Mouse (Mus musculus): ENCODE measurements around the gene Ankle2.

The Ankle2 gene

GRCm38 (mm10) chr5:110230780-110231461, at the start of gene Ankle2:
TSS of gene Ankle2 (plus strand) at chr5:110231004.
- DNase-seq (ENCODE audit: low spot score in 2 of 2) = peak; percentile 83 to 86

- no peak for DNase-seq (ENCODE audit: low spot score in 2 of 2)
Measured at GRCm38 (mm10) chr5:110181716-110182115, 49.1 kb upstream of the Ankle2 start.

GRCm38 (mm10) chr5:110203164-110203895, 27.5 kb upstream of the Ankle2 start:
- DNase-seq (ENCODE audit: low spot score in 2 of 2) = no peak

GRCm38 (mm10) chr5:110204777-110205176, 26.0 kb upstream of the Ankle2 start:
- DNase-seq (ENCODE audit: low spot score in 2 of 2) = no peak

- DNase-seq (ENCODE audit: low spot score in 2 of 2) = no peak
Measured at GRCm38 (mm10) chr5:110211312-110211711, 19.5 kb upstream of the Ankle2 start.

GRCm38 (mm10) chr5:110216780-110217179, 14.0 kb upstream of the Ankle2 start:
- no peak for DNase-seq (ENCODE audit: low spot score in 2 of 2)

GRCm38 (mm10) chr5:110220331-110220730, 10.5 kb upstream of the Ankle2 start:
- no peak for DNase-seq (ENCODE audit: low spot score in 2 of 2)

GRCm38 (mm10) chr5:110222757-110223156, 8.0 kb upstream of the Ankle2 start:
- no peak for DNase-seq (ENCODE audit: low spot score in 2 of 2)

GRCm38 (mm10) chr5:110225056-110225455, 5.7 kb upstream of the Ankle2 start:
- DNase-seq (ENCODE audit: low spot score in 2 of 2) = no peak

- no peak for DNase-seq (ENCODE audit: low spot score in 2 of 2)
Measured at GRCm38 (mm10) chr5:110227336-110227883, 3.4 kb upstream of the Ankle2 start.

GRCm38 (mm10) chr5:110230401-110230779, 414 bp upstream of the Ankle2 start:
- DNase-seq (ENCODE audit: low spot score in 2 of 2) = no peak

- no peak for DNase-seq (ENCODE audit: low spot score in 2 of 2)
Measured at GRCm38 (mm10) chr5:110231638-110232037, 834 bp downstream of the Ankle2 start.

GRCm38 (mm10) chr5:110232346-110232745, 1.5 kb downstream of the Ankle2 start:
- DNase-seq (ENCODE audit: low spot score in 2 of 2) = no peak

GRCm38 (mm10) chr5:110244091-110244490, 13.3 kb downstream of the Ankle2 start:
- DNase-seq (ENCODE audit: low spot score in 2 of 2) = no peak

- no peak for DNase-seq (ENCODE audit: low spot score in 2 of 2)
Measured at GRCm38 (mm10) chr5:110266941-110267340, 36.1 kb downstream of the Ankle2 start.

GRCm38 (mm10) chr5:110269141-110270101, 38.6 kb downstream of the Ankle2 start, which contains the start of gene Pgam5:
TSS of gene Pgam5 (minus strand) at chr5:110269913.
- DNase-seq (ENCODE audit: low spot score in 2 of 2) = peak; percentile 75 to 81

- DNase-seq (ENCODE audit: low spot score in 2 of 2) = no peak
Measured at GRCm38 (mm10) chr5:110270242-110270641, 39.4 kb downstream of the Ankle2 start.

- no peak for DNase-seq (ENCODE audit: low spot score in 2 of 2)
Measured at GRCm38 (mm10) chr5:110274147-110274546, 43.3 kb downstream of the Ankle2 start.

GRCm38 (mm10) chr5:110274846-110275245, 44.0 kb downstream of the Ankle2 start:
- no peak for DNase-seq (ENCODE audit: low spot score in 2 of 2)

- no peak for DNase-seq (ENCODE audit: low spot score in 2 of 2)
Measured at GRCm38 (mm10) chr5:110276391-110276790, 45.6 kb downstream of the Ankle2 start.

GRCm38 (mm10) chr5:110276910-110277309, 46.1 kb downstream of the Ankle2 start:
- no peak for DNase-seq (ENCODE audit: low spot score in 2 of 2)

- DNase-seq (ENCODE audit: low spot score in 2 of 2) = no peak
Measured at GRCm38 (mm10) chr5:110281984-110282383, 51.2 kb downstream of the Ankle2 start.
